Mouse (Mus musculus): ENCODE data around the gene Tubb2b. TPM values are rescaled to one million over a fixed set of nuclear protein-coding genes. Genes with fewer than 3 reads are reported as not detected.

The Tubb2b gene
- total and polyA plus RNA-seq, 2 experiments from 2014 or later: 937 to 4,995 TPM

DNA sequence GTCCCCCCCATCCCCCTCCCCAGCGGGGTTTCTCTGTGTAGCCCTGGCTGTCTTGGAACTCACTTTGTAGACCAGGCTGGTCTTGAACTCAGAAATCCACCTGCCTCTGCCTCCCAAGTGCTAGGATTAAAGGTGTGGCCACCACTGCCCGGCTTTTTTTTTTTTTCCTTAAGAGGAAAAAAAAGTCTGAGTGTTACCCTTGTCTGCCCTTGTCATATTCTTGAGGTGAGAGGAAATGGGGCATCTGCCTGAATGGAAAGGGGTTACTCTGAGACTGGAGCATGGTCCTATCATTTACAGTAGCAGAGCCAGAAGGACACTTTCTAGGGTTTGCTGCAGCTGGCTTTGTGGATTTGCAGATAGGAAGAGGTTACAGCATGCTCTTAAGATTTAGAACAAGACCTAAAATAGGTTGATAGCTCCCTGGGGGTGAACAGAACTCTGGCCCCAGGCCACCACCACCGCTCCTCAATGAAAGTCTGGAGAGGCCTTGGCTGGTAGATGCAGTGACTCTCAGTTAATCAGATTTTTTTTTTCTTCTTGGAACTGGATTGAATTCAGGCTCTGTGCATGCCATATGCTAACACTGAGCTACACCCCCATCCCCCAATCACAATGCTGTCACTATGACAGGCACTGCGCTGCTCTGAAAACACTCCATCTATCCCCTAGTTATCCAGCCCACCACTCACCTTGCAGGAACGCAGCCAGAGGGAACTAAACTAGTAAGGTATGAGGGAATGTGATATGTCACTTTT lies 23.2 kb upstream of the Tubb2b start:
- Histone ChIP-seq H3K36me3 (ENCODE audit: insufficient read depth, low read length) (no peaks in the 10 kb centered on the region), H3K27ac (ENCODE audit: low read depth, low read length) (0 out of 2 replicates have a peak overlapping the region, but pooled peaks have one; percentile 27), H3K9me3 (ENCODE audit: low read length) (no peaks in the 10 kb centered on the region), H3K4me2 (ENCODE audit: low read depth, low read length, poor library complexity, severe bottlenecking) (no peak overlapping the region), H3K9ac (replicated peaks; ENCODE audit: low read length, poor library complexity, severe bottlenecking) (no peak overlapping the region), H3K4me1 (ENCODE audit: insufficient read depth, low read length) (peaks cover under 1% of the 10 kb centered on the region), H3K27me3 (ENCODE audit: insufficient read depth, low read length) (no peaks in the 10 kb centered on the region), H3K4me3 (ENCODE audit: low read depth, low read length) (no peak overlapping the region)
- peak; percentile 64 for DNase-seq (ENCODE audit: low spot score)
- WGBS: 62% methylated on average over 4 of the region's 5 CpGs
- ATAC-seq (ENCODE audit: low FRiP score): no peak
- TF ChIP-seq CTCF (IDR thresholded peaks at IDR 0.05): no peak

GRCm38 (mm10) chr13:34152695-34153094 lies 22.4 kb upstream of the Tubb2b start:
- no peak overlapping the region for H3K4me3 ChIP-seq (ENCODE audit: low read depth, low read length)
- TF ChIP-seq CTCF (IDR thresholded peaks at IDR 0.05): no peak
- no peak overlapping the region for H3K4me2 ChIP-seq (ENCODE audit: low read depth, low read length, poor library complexity, severe bottlenecking)
- DNase-seq (ENCODE audit: low spot score) (no peak), ATAC-seq (ENCODE audit: low FRiP score) (no peak)
- WGBS: 82% methylated on average over 7 of the region's 7 CpGs
- no peak overlapping the region for H3K27ac ChIP-seq (ENCODE audit: low read depth, low read length)
- no peaks in the 10 kb centered on the region for H3K36me3 ChIP-seq (ENCODE audit: insufficient read depth, low read length)
- no peaks in the 10 kb centered on the region for H3K27me3 ChIP-seq (ENCODE audit: insufficient read depth, low read length)
- no peaks in the 10 kb centered on the region for H3K9me3 ChIP-seq (ENCODE audit: low read length)
- no peak overlapping the region for H3K9ac ChIP-seq (replicated peaks; ENCODE audit: low read length, poor library complexity, severe bottlenecking)
- H3K4me1 ChIP-seq (ENCODE audit: insufficient read depth, low read length): peaks cover 7% of the 10 kb centered on the region

GRCm38 (mm10) chr13:34151425-34151824 lies 21.2 kb upstream of the Tubb2b start:
- H3K9ac ChIP-seq (replicated peaks; ENCODE audit: low read length, poor library complexity, severe bottlenecking): no peak overlapping the region
- ATAC-seq (ENCODE audit: low FRiP score) (no peak), DNase-seq (ENCODE audit: low spot score) (no peak)
- H3K4me1 ChIP-seq (ENCODE audit: insufficient read depth, low read length): peaks cover 10% of the 10 kb centered on the region
- TF ChIP-seq CTCF (IDR thresholded peaks at IDR 0.05): no peak
- H3K36me3 ChIP-seq (ENCODE audit: insufficient read depth, low read length): no peaks in the 10 kb centered on the region
- WGBS: 100% methylated on average over 1 of the region's 1 CpGs
- peak overlapping the region; percentile 18; the same call in 1 of the 2 replicates for H3K27ac ChIP-seq (ENCODE audit: low read depth, low read length)
- no peak overlapping the region for H3K4me3 ChIP-seq (ENCODE audit: low read depth, low read length)
- H3K9me3 ChIP-seq (ENCODE audit: low read length): no peaks in the 10 kb centered on the region
- no peak overlapping the region for H3K4me2 ChIP-seq (ENCODE audit: low read depth, low read length, poor library complexity, severe bottlenecking)
- H3K27me3 ChIP-seq (ENCODE audit: insufficient read depth, low read length): no peaks in the 10 kb centered on the region

GRCm38 (mm10) chr13:34150271-34151027 lies 20.2 kb upstream of the Tubb2b start:
- Histone ChIP-seq H3K4me2 (ENCODE audit: low read depth, low read length, poor library complexity, severe bottlenecking) (peak overlapping the region; percentile 59), H3K4me1 (ENCODE audit: insufficient read depth, low read length) (peaks cover 10% of the 10 kb centered on the region), H3K9ac (replicated peaks; ENCODE audit: low read length, poor library complexity, severe bottlenecking) (peak overlapping the region; percentile 55), H3K27ac (ENCODE audit: low read depth, low read length) (peak overlapping the region; percentile 95), H3K36me3 (ENCODE audit: insufficient read depth, low read length) (no peaks in the 10 kb centered on the region), H3K9me3 (ENCODE audit: low read length) (no peaks in the 10 kb centered on the region), H3K4me3 (ENCODE audit: low read depth, low read length) (peak overlapping the region; percentile 35), H3K27me3 (ENCODE audit: insufficient read depth, low read length) (no peaks in the 10 kb centered on the region)
- no peak for TF ChIP-seq CTCF (IDR thresholded peaks at IDR 0.05)
- peak; percentile 83 for DNase-seq (ENCODE audit: low spot score)
- WGBS: 6% methylated on average over 19 of the region's 19 CpGs
- no peak for ATAC-seq (ENCODE audit: low FRiP score)

DNA sequence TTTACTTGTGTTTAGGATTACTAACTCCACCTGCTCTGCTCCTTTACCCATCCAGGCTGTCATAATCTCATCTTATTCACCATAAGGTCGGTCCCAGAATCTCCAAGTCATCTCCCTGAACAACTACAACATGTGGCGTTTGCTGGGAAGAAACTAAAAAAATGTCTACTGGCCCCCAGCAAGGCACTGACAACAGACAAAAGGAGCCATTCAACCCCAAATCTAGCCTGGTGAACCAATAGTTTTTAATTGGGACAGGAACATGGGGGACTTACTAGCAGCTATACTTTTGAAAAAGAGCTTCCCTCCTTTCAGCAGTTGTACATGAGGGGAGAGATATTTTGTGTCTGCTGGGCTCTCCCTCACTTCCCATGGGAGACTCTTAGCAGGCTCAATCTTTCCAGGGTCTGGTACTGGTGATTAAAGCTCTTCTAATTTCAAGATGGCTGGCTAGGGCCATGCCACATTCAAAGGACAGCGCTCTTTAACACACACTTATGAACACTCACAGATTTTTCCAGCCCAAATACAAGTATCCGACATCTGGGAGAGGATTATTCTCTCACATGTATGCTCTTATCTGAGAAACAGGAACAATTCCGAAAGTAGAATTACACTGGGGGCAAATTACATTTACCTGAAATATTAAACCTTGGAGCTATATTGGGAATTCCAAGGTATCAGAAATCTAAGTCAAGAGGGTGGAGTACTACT lies 19.4 kb upstream of the Tubb2b start:
- Histone ChIP-seq H3K36me3 (ENCODE audit: insufficient read depth, low read length) (no peaks in the 10 kb centered on the region), H3K27ac (ENCODE audit: low read depth, low read length) (peak overlapping the region; percentile 95), H3K4me3 (ENCODE audit: low read depth, low read length) (peak overlapping the region; percentile 35), H3K27me3 (ENCODE audit: insufficient read depth, low read length) (no peaks in the 10 kb centered on the region), H3K9ac (replicated peaks; ENCODE audit: low read length, poor library complexity, severe bottlenecking) (peak overlapping the region; percentile 55), H3K4me2 (ENCODE audit: low read depth, low read length, poor library complexity, severe bottlenecking) (peak overlapping the region; percentile 59), H3K9me3 (ENCODE audit: low read length) (no peaks in the 10 kb centered on the region), H3K4me1 (ENCODE audit: insufficient read depth, low read length) (peaks cover 10% of the 10 kb centered on the region)
- 31% methylated on average over 5 of the region's 5 CpGs for WGBS
- DNase-seq (ENCODE audit: low spot score) (no peak), ATAC-seq (ENCODE audit: low FRiP score) (0 out of 2 replicates have a peak, but pooled peaks have one; percentile 11)
- TF ChIP-seq CTCF (IDR thresholded peaks at IDR 0.05): no peak
